Mouse (Mus musculus) forebrain, embryonic 11.5 days (tissue): ENCODE measurements around the gene Rngtt. TPM values are rescaled to one million over a fixed set of nuclear protein-coding genes. Genes with fewer than 3 reads are reported as not detected.
"Not testable (repeated sequence)": the region's sequence is repeated elsewhere in the genome, so short reads cannot be mapped to it uniquely, and the experiment has no call there.

ENCODE experiments used
- ATAC-seq: fragments of 200-750 bp; cut with Nextera tagmentation; replicated peaks from 2 replicates; pipeline ENCODE4 v1.8.0; 2017; ENCODE audit warnings: moderate TSS enrichment; ENCODE audit not compliant: low FRiP score
- DNase-seq: peaks from one replicate; pipeline ENCODE4 v3.0.0-alpha.2; 2017; ENCODE audit warnings: low spot score
- H3K27ac ChIP-seq: fragments of 300-500 bp; sonication (generic); 2 replicates; pipeline ENCODE4 v1.5.1; 2014; ENCODE audit warnings: low read depth, low read length
- H3K27me3 ChIP-seq: fragments of 300-500 bp; sonication (generic); 2 replicates; pipeline ENCODE4 v1.6.1; 2014; ENCODE audit warnings: mild to moderate bottlenecking, low read length, mixed read lengths; ENCODE audit not compliant: control insufficient read depth, insufficient read depth
- H3K36me3 ChIP-seq: fragments of 300-500 bp; sonication (generic); 2 replicates; pipeline ENCODE4 v1.6.1; 2014; ENCODE audit warnings: mild to moderate bottlenecking, low read length, moderate library complexity, mixed read lengths; ENCODE audit not compliant: control insufficient read depth, insufficient read depth
- H3K4me1 ChIP-seq: fragments of 300-500 bp; sonication (generic); replicated peaks from 2 replicates; pipeline ENCODE4 v1.6.1; 2014; ENCODE audit warnings: low read length, mixed read lengths; ENCODE audit not compliant: control insufficient read depth, insufficient read depth
- H3K4me2 ChIP-seq: fragments of 300-500 bp; sonication (generic); 2 replicates; pipeline ENCODE4 v1.6.1; 2014; ENCODE audit warnings: low read depth, mild to moderate bottlenecking, low read length, moderate library complexity, mixed read lengths; ENCODE audit not compliant: severe bottlenecking
- H3K4me3 ChIP-seq: fragments of 300-500 bp; sonication (generic); 2 replicates; pipeline ENCODE4 v1.5.1; 2014; ENCODE audit warnings: low read depth, low read length
- H3K9ac ChIP-seq: fragments of 300-500 bp; sonication (generic); 2 replicates; pipeline ENCODE4 v1.6.1; 2014; ENCODE audit warnings: low read length
- H3K9me3 ChIP-seq: fragments of 300-500 bp; sonication (generic); 2 replicates; pipeline ENCODE4 v1.6.1; 2016; ENCODE audit warnings: low read length, mixed read lengths; ENCODE audit not compliant: control insufficient read depth
- WGBS: fragments of 180-500 bp; shearing (Covaris S2); extraction: QIAGEN DNeasy Blood & Tissue Kit; methylation state at CpG from one replicate; pipeline ENCODE4 v1.1.7; 2014; 5-methylcytosine and 5-hydroxymethylcytosine counted together
- polyA plus RNA-seq: library from polyadenylated mRNA; unstranded; fragments of >200 nt; fragmentation: Nextera tagmentation; extraction: Ambion mirVana; gene quantifications from 2 replicates; pipeline ENCODE4 v1.2.1, GENCODE M21; 2014

The Rngtt gene
- polyA plus RNA-seq, 1 experiment from 2014 or later: 44.2 TPM

DNA sequence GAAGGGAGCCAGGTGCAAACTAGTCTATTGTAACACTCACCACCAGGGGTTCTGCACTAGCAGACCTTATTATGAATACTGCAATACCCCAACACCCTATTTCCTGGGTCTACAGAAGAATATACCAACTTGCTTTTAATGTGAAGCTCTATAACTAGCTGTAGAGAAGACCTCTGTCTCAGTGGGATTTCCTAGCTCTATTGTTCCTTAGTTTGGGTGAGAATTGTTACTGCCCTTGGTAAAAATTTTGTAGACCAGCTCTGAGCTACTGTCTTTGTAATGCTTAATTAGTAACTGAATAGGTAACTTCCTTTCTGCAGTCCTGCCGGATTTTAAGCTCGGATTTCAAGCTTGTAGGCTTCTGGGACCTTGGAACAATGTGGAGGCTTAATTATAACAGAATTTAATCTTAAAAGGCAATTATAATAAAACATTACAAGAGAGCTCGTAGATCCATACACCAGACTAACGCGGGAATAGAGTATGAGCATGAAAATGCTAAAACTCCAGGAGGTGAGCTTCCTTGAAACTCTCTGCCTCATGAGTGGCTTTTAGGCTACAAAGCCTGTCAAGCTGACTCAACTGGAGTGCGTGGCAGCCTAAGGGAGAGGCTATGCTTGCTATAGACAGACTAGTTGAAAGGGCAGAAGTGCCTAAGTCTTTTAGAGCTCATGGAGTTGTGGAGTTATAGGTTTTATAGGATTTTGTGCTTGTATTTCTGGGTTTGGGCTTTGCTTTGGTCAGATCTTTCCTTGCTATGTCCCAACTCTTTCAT lies 9.0 kb upstream of the Rngtt start:
- H3K4me1 ChIP-seq, H3K27ac ChIP-seq, ATAC-seq, H3K27me3 ChIP-seq, H3K36me3 ChIP-seq, H3K9me3 ChIP-seq, H3K4me3 ChIP-seq, DNase-seq, H3K4me2 ChIP-seq, H3K9ac ChIP-seq: not testable (repeated sequence)
- WGBS: 73% methylated on average over 6 of the region's 6 CpGs

DNA sequence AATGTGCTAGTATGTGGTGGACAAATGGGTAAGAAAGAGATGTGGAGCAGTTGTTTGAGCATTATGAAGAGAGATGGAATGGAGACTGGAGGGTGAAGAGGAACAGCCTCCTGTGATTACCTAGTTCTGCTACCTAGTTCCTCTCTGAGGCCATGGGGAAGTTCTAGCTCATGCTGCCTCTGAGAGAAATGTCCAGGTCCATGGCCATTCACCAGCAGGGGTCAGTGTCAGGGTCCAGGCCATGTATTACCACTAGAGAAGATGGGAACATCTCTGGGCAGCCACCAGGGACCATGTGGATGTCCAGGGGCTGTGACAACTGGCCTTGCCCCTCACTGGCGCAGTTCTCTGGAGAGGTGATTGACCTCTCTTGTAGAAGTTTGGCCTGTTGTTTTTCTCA lies 7.1 kb upstream of the Rngtt start:
- Histone ChIP-seq H3K9ac (no peak overlapping the region), H3K4me3 (no peak overlapping the region), H3K4me1 (no peaks in the 10 kb centered on the region), H3K4me2 (no peak overlapping the region), H3K9me3 (no peaks in the 10 kb centered on the region), H3K36me3 (no peaks in the 10 kb centered on the region), H3K27me3 (no peaks in the 10 kb centered on the region), H3K27ac (no peak overlapping the region)
- WGBS: 91% methylated on average over 1 of the region's 1 CpGs
- DNase-seq (no peak), ATAC-seq (no peak)

DNA sequence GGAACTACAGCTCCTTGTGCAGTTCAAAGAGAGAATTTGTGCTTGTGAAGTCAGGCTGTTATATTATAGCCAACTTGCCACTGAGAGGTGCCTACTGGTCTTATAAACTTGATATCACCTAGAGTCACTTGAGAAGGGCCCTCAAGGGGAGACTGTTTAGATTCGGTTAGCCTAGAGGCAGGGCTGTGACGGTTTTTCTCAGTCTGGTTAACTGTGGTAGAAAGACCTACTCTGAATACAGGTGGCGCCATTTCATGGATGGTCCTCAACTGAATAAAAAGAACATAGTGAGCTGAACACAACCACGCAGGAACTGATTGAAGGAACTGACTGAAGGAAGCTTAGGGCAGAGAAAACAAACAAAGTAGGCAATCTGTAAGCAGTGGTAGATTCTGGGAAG lies 3.0 kb upstream of the Rngtt start:
- no peak for DNase-seq
- Histone ChIP-seq H3K4me1 (no peaks in the 10 kb centered on the region; the same call in 1 of the 2 replicates), H3K27ac (no peak overlapping the region), H3K4me3 (no peak overlapping the region), H3K9ac (no peak overlapping the region), H3K36me3 (no peaks in the 10 kb centered on the region), H3K9me3 (no peaks in the 10 kb centered on the region), H3K4me2 (no peak overlapping the region), H3K27me3 (no peaks in the 10 kb centered on the region)
- 81% methylated on average over 4 of the region's 4 CpGs for WGBS
- no peak for ATAC-seq

DNA sequence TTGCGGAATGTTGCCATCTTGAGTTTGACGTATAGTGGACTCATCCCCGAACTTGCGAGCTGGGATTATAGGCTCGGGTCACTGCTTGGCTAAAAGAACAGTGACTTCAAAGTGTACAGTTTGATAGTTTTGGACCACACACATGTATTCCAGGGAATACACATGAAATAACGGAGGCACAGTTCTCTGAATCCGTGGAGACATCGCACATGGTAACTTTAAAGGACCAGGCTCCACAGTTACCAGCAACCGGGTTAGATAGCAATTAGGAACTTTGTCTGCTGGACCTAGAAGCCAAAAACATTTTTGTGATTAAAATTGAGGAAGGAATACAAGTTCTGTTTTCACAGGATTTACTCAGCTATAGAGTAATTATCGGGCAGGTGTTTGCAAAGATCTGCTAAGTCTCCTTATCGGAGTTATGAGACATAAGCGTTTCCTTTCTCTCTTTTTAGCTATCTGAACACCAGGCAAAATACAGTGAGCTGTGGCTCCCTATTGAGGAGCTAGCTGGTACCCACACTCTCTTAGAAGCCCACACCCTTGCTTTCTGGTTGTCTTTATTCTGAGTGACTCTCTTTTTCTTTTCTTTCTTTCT lies 828 bp downstream of the Rngtt start:
- no peak for DNase-seq
- no peaks in the 10 kb centered on the region for H3K9me3 ChIP-seq
- H3K4me3 ChIP-seq: peak overlapping the region; percentile 79
- no peak for ATAC-seq
- peak overlapping the region; percentile 73 for H3K4me2 ChIP-seq
- H3K4me1 ChIP-seq: no peaks in the 10 kb centered on the region; the same call in 1 of the 2 replicates
- no peak overlapping the region for H3K27ac ChIP-seq
- no peaks in the 10 kb centered on the region for H3K36me3 ChIP-seq
- WGBS: 23% methylated on average over 12 of the region's 12 CpGs
- peak overlapping the region; percentile 75 for H3K9ac ChIP-seq
- no peaks in the 10 kb centered on the region for H3K27me3 ChIP-seq

DNA sequence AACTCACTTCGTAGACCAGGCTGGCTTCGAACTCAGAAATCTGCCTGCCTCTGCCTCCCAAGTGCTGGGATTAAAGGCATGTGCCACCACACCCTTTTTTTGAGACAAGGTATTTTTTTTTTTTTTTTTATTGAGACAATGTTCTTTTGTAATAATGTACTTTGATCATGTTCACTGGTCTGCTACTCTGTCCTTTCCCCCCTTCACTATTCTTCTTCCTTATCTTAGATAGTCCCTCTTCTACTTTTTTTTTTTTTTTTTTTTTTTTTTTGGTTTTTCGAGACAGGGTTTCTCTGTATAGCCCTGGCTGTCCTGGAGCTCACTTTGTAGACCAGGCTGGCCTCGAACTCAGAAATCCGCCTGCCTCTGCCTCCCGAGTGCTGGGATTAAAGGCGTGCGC lies 4.0 kb downstream of the Rngtt start:
- WGBS: 98% methylated on average over 6 of the region's 8 CpGs

DNA sequence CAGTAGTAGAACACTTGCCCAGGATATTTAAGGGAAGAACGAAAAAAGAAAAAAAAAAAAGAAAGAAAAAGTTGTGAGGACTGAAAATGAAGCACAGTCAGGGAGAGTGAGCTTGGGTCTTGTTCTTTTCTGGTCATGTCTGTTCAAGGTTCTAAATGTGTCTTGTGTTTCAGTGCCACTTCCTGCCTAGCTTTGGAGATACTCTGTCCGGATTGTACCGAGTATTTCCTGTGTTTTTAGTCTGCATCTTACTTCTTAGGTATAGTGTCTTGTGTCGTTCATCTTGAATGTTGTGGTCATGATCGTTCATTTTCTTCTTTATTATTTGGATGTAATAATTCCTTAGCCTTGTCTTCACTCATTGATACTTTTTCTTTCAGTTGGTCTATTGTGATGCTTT lies 5.7 kb downstream of the Rngtt start:
- Histone ChIP-seq H3K4me1 (no peaks in the 10 kb centered on the region; the same call in 1 of the 2 replicates), H3K27me3 (no peaks in the 10 kb centered on the region), H3K36me3 (no peaks in the 10 kb centered on the region), H3K4me2 (no peak overlapping the region), H3K4me3 (no peak overlapping the region), H3K27ac (no peak overlapping the region), H3K9me3 (no peaks in the 10 kb centered on the region), H3K9ac (no peak overlapping the region)
- ATAC-seq: no peak
- DNase-seq: no peak
- 90% methylated on average over 5 of the region's 5 CpGs for WGBS

More for the DNA sequence above, 4.0 kb downstream of the Rngtt start:
- H3K27ac ChIP-seq, H3K36me3 ChIP-seq, H3K4me3 ChIP-seq, ATAC-seq, H3K4me1 ChIP-seq, H3K4me2 ChIP-seq, H3K27me3 ChIP-seq, H3K9ac ChIP-seq, H3K9me3 ChIP-seq, DNase-seq: not testable (repeated sequence)

DNA sequence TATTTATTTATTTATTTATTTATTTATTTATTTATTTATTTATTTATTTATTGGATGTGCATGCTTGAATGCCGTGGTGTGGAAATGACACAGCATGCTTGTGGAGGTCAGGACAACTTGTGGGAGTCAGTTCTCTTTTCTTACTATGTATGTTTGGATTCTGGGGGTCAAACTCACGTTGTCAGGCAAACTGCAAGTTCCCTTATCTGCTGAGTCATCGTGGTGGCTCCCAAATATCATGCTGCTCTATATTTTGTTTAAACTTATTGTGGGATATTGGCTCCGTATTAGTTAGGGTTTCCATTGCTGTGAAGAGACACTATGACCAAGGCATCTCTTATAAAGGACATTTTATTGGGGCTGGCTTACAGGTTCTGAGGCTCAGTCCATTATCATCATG lies 21.0 kb downstream of the Rngtt start:
- H3K27ac ChIP-seq: no peak overlapping the region
- DNase-seq (no peak), ATAC-seq (no peak)
- no peak overlapping the region for H3K9ac ChIP-seq
- peaks cover 3% of the 10 kb centered on the region; the same call in 1 of the 2 replicates for H3K36me3 ChIP-seq
- no peak overlapping the region for H3K4me2 ChIP-seq
- no peaks in the 10 kb centered on the region for H3K27me3 ChIP-seq
- no peaks in the 10 kb centered on the region for H3K9me3 ChIP-seq
- 96% methylated on average over 4 of the region's 4 CpGs for WGBS
- H3K4me3 ChIP-seq: no peak overlapping the region
- H3K4me1 ChIP-seq: no peaks in the 10 kb centered on the region

DNA sequence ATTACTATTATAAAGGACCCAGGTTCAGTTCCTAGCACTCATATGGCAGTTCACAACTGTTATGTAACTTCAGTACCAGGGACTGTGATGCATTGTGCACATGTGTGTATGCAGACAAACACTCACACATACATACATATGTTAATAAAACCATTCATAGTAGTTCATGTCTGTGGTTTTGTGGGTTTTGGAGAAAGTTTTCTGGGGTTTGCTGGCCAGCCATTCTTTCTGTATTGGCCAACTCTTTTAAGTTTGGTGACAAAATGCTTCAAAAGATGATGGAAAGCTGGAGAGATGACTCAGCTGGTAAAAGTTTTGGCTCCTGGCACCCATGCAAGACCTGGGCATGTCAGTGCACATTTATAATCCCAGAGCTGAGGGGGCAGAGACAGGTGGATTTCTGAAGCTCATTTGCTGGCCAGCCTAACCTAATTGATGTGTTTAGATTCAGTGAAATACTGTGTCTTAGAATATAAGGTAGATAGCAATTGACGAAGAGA lies 22.9 kb downstream of the Rngtt start:
- no peak overlapping the region for H3K4me3 ChIP-seq

More for the DNA sequence above, 22.9 kb downstream of the Rngtt start:
- Histone ChIP-seq H3K4me1 (no peaks in the 10 kb centered on the region), H3K27me3 (no peaks in the 10 kb centered on the region), H3K36me3 (no peaks in the 10 kb centered on the region; the same call in 1 of the 2 replicates), H3K4me2 (no peak overlapping the region), H3K9me3 (no peaks in the 10 kb centered on the region), H3K27ac (no peak overlapping the region), H3K9ac (no peak overlapping the region)
- DNase-seq (no peak), ATAC-seq (no peak)
- WGBS: 97% methylated on average over 1 of the region's 1 CpGs
